Mouse (Mus musculus) forebrain, embryonic 16.5 days (tissue): ENCODE results near the gene Trmt112. TPM values are rescaled to one million over a fixed set of nuclear protein-coding genes. Genes with fewer than 3 reads are reported as not detected.
A peak's percentile ranks its signal among the peaks of the same experiment; 100 is the strongest.

Source experiments
- ATAC-seq: fragments of 200-750 bp; cut with Nextera tagmentation; 2 replicates; pipeline ENCODE4 v1.8.0; 2017; ENCODE audit warnings: mild to moderate bottlenecking, moderate library complexity
- H3K27ac ChIP-seq: fragments of 300-500 bp; sonication (generic); 2 replicates; pipeline ENCODE4 v1.5.1; 2014; ENCODE audit warnings: low read length, control low read depth
- H3K27me3 ChIP-seq: fragments of 300-500 bp; sonication (generic); replicated peaks from 2 replicates; pipeline ENCODE4 v1.6.1; 2014; ENCODE audit warnings: low read length; ENCODE audit not compliant: control insufficient read depth, insufficient read depth
- H3K36me3 ChIP-seq: fragments of 300-500 bp; sonication (generic); 2 replicates; pipeline ENCODE4 v1.6.1; 2014; ENCODE audit not compliant: control insufficient read depth, insufficient read depth
- H3K4me1 ChIP-seq: fragments of 300-500 bp; sonication (generic); replicated peaks from 2 replicates; pipeline ENCODE4 v1.6.1; 2014; ENCODE audit warnings: low read length; ENCODE audit not compliant: control insufficient read depth, insufficient read depth
- H3K4me2 ChIP-seq: fragments of 300-500 bp; sonication (generic); 2 replicates; pipeline ENCODE4 v1.6.1; 2014; ENCODE audit warnings: mild to moderate bottlenecking, low read length, control low read depth
- H3K4me3 ChIP-seq: fragments of 300-500 bp; sonication (generic); replicated peaks from 2 replicates; pipeline ENCODE4 v1.5.1; 2014; ENCODE audit warnings: mild to moderate bottlenecking, low read length, control low read depth
- H3K9ac ChIP-seq: fragments of 300-500 bp; sonication (generic); replicated peaks from 2 replicates; pipeline ENCODE4 v1.6.1; 2014; ENCODE audit warnings: low read depth, low read length, control low read depth
- H3K9me3 ChIP-seq: fragments of 300-500 bp; sonication (generic); 2 replicates; pipeline ENCODE4 v1.6.1; 2016; ENCODE audit warnings: low read length; ENCODE audit not compliant: control insufficient read depth
- WGBS: fragments of 180-500 bp; shearing (Covaris S2); extraction: QIAGEN DNeasy Blood & Tissue Kit; methylation state at CpG from one replicate; pipeline ENCODE4 v1.1.7; 2014; 5-methylcytosine and 5-hydroxymethylcytosine counted together
- polyA plus RNA-seq: library from polyadenylated mRNA; unstranded; fragments of >200 nt; fragmentation: Nextera tagmentation; extraction: Ambion mirVana; gene quantifications from 2 replicates; pipeline ENCODE4 v1.2.1, GENCODE M21; 2015

Trmt112 gene
- polyA plus RNA-seq, 1 experiment from 2014 or later = 104 TPM

GRCm38 (mm10) chr19:6921647-6922567 is 12.4 kb downstream of the Trmt112 start, which contains the start of gene Esrra:
Esrra (minus strand) TSS chr19:6921813.
- Histone ChIP-seq H3K27me3 (peaks cover 42% of the 10 kb centered on the region), H3K4me1 (peaks cover 24% of the 10 kb centered on the region), H3K4me3 (peak within 1 kb of the TSS; percentile 70), H3K4me2 (peak within 1 kb of the TSS; percentile 91), H3K9ac (peak within 1 kb of the TSS; percentile 84), H3K27ac (peak within 1 kb of the TSS; percentile 76), H3K36me3 (0 out of 2 replicates have a peak, but pooled peaks cover 2% of the 10 kb centered on the region), H3K9me3 (no peaks in the 10 kb centered on the region)
- WGBS = under 1% methylated on average over 61 of the region's 66 CpGs
- ATAC-seq = peak; percentile 97

GRCm38 (mm10) chr19:6922901-6923735 is 13.6 kb downstream of the Trmt112 start:
- Histone ChIP-seq H3K4me1 (peaks cover 26% of the 10 kb centered on the region), H3K27me3 (peaks cover 52% of the 10 kb centered on the region), H3K27ac (no peak overlapping the region), H3K9me3 (no peaks in the 10 kb centered on the region), H3K9ac (no peak overlapping the region), H3K36me3 (0 out of 2 replicates have a peak, but pooled peaks cover 1% of the 10 kb centered on the region), H3K4me2 (no peak overlapping the region), H3K4me3 (no peak overlapping the region)
- ATAC-seq = no peak
- WGBS = 57% methylated on average over 6 of the region's 6 CpGs

- peaks cover 54% of the 10 kb centered on the region for H3K27me3 ChIP-seq
- no peaks in the 10 kb centered on the region for H3K9me3 ChIP-seq
- H3K4me1 ChIP-seq = peaks cover 26% of the 10 kb centered on the region
- no peak overlapping the region for H3K27ac ChIP-seq
- H3K9ac ChIP-seq = no peak overlapping the region
- no peak for ATAC-seq
- H3K4me2 ChIP-seq = peak overlapping the region; percentile 12; the same call in 1 of the 2 replicates
- whole genome bisulfite sequencing = 4% methylated on average over 39 of the region's 39 CpGs
- H3K36me3 ChIP-seq = no peaks in the 10 kb centered on the region
- 0 out of 2 replicates have a peak overlapping the region, but pooled peaks have one; percentile 4 for H3K4me3 ChIP-seq
Measured at GRCm38 (mm10) chr19:6924461-6925306, 15.2 kb downstream of the Trmt112 start.

- Histone ChIP-seq H3K9me3 (no peaks in the 10 kb centered on the region), H3K36me3 (no peaks in the 10 kb centered on the region), H3K27ac (no peak within 1 kb of the TSS), H3K27me3 (peaks cover 58% of the 10 kb centered on the region), H3K9ac (no peak within 1 kb of the TSS), H3K4me1 (peaks cover 22% of the 10 kb centered on the region), H3K4me2 (peak within 1 kb of the TSS; percentile 12; the same call in 1 of the 2 replicates), H3K4me3 (0 out of 2 replicates have a peak within 1 kb of the TSS, but pooled peaks have one; percentile 4)
- ATAC-seq = no peak
- WGBS = 5% methylated on average over 9 of the region's 9 CpGs
Measured at GRCm38 (mm10) chr19:6925307-6925573, 15.7 kb downstream of the Trmt112 start, which contains the start of gene Catsperz. Catsperz (minus strand) TSS chr19:6925380.

GRCm38 (mm10) chr19:6925611-6926329 is 16.3 kb downstream of the Trmt112 start:
- Histone ChIP-seq H3K4me3 (no peak overlapping the region), H3K9ac (no peak overlapping the region), H3K36me3 (no peaks in the 10 kb centered on the region), H3K27me3 (peaks cover 62% of the 10 kb centered on the region), H3K4me1 (peaks cover 17% of the 10 kb centered on the region), H3K4me2 (no peak overlapping the region), H3K9me3 (no peaks in the 10 kb centered on the region), H3K27ac (no peak overlapping the region)
- WGBS = 6% methylated on average over 40 of the region's 40 CpGs
- no peak for ATAC-seq

GRCm38 (mm10) chr19:6926559-6927255 is 17.2 kb downstream of the Trmt112 start:
- H3K36me3 ChIP-seq = no peaks in the 10 kb centered on the region

GRCm38 (mm10) chr19:6928080-6928479 is 18.6 kb downstream of the Trmt112 start:
- no peaks in the 10 kb centered on the region for H3K36me3 ChIP-seq
- 8% methylated on average over 9 of the region's 9 CpGs for WGBS
- no peaks in the 10 kb centered on the region for H3K9me3 ChIP-seq
- H3K9ac ChIP-seq = no peak overlapping the region
- peaks cover 9% of the 10 kb centered on the region; the same call in 1 of the 2 replicates for H3K4me1 ChIP-seq
- H3K4me3 ChIP-seq = no peak overlapping the region
- H3K4me2 ChIP-seq = no peak overlapping the region
- ATAC-seq = no peak
- no peak overlapping the region for H3K27ac ChIP-seq
- peaks cover 73% of the 10 kb centered on the region for H3K27me3 ChIP-seq

More at GRCm38 (mm10) chr19:6926559-6927255, 17.2 kb downstream of the Trmt112 start:
- WGBS = 10% methylated on average over 26 of the region's 26 CpGs
- H3K9me3 ChIP-seq = no peaks in the 10 kb centered on the region
- peak overlapping the region; percentile 17 for H3K4me3 ChIP-seq
- peaks cover 14% of the 10 kb centered on the region for H3K4me1 ChIP-seq
- H3K27ac ChIP-seq = no peak overlapping the region
- H3K4me2 ChIP-seq = peak overlapping the region; percentile 5
- H3K9ac ChIP-seq = no peak overlapping the region
- peaks cover 67% of the 10 kb centered on the region for H3K27me3 ChIP-seq
- no peak for ATAC-seq

GRCm38 (mm10) chr19:6931002-6931401 is 21.5 kb downstream of the Trmt112 start:
- H3K4me3 ChIP-seq = no peak overlapping the region
- no peaks in the 10 kb centered on the region for H3K9me3 ChIP-seq
- ATAC-seq = no peak
- H3K4me2 ChIP-seq = no peak overlapping the region
- peaks cover 74% of the 10 kb centered on the region for H3K27me3 ChIP-seq
- 0% methylated on average over 2 of the region's 2 CpGs for WGBS
- H3K9ac ChIP-seq = no peak overlapping the region
- H3K36me3 ChIP-seq = no peaks in the 10 kb centered on the region
- no peak overlapping the region for H3K27ac ChIP-seq
- peaks cover 17% of the 10 kb centered on the region for H3K4me1 ChIP-seq
